Mouse (Mus musculus) cortical plate, adult 2 months (tissue): ENCODE results near the gene Gm12830. TPM values are rescaled to one million over a fixed set of nuclear protein-coding genes. Genes with fewer than 3 reads are reported as not detected.
A peak's percentile ranks its signal among the peaks of the same experiment; 100 is the strongest.

Experiments
- H3K27ac ChIP-seq: fragments of 200-500 bp; 2 replicates; pipeline ENCODE4 v1.5.1; 2012; ENCODE audit warnings: low read length, control low read depth, inconsistent platforms; ENCODE audit not compliant: insufficient read depth
- H3K4me1 ChIP-seq: fragments of 200-500 bp; 2 replicates; pipeline ENCODE4 v1.6.1; 2011; ENCODE audit warnings: low read length; ENCODE audit not compliant: control insufficient read depth, insufficient read depth
- H3K4me3 ChIP-seq: fragments of 200-500 bp; 2 replicates; pipeline ENCODE4 v1.5.1; 2011; ENCODE audit warnings: mild to moderate bottlenecking, low read length, control low read depth; ENCODE audit not compliant: insufficient read depth
- CTCF ChIP-seq: fragments of 200-500 bp; IDR thresholded peaks from 2 replicates; pipeline ENCODE4 v1.5.1; 2011; ENCODE audit warnings: mild to moderate bottlenecking, control low read depth, low read length; ENCODE audit not compliant: insufficient read depth; ENCODE audit errors: extremely low read depth
- POLR2A ChIP-seq: fragments of 200-500 bp; IDR thresholded peaks from 2 replicates; pipeline ENCODE4 v1.6.1; 2011; ENCODE audit warnings: mild to moderate bottlenecking, low read length, control low read depth; ENCODE audit not compliant: insufficient read depth; ENCODE audit errors: extremely low read depth
- polyA plus RNA-seq: library from polyadenylated mRNA; depleted of rRNA; stranded (reverse); fragments of >200 nt; gene quantifications from 2 replicates; pipeline ENCODE4 v1.2.3, GENCODE M21; 2012; rRNA removed

Gm12830 gene
- not detected in 2 replicates for polyA plus RNA-seq

DNA sequence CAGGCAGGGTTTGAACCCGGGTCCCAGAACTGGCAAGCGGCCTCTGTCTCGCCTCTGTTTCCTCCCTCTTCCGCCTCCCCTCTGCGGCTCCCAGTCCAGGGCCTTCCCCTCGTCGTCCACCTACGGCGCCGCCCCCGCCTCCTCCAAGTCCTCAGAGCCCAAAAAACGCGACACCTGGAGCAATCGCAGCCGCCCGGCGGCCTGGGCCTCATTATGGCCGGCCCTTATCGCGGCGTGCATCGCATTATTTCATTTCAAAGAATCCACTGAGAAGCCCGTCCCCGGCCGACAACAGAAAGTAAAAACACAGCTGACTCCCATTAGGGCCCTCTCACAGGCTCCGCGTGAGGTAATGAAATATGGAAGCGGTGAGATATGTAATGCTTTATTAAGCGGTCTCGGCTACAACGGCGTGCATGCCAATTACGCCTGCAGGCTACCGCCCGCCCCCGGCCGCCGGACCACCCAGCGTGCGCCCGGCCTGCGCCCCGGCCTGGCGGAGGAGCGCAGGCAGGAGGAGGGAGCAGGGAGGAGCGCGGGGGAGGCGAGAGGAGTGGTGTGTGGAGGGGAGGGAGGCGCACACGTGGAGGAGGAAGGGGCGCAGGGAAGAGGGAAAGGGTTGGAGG, at the start of gene Gm12830:
Gene Gm12830, plus strand, starts transcription at position 156 of the 626 bp plus-strand sequence.
- no peaks in the 10 kb centered on the region for H3K4me1 ChIP-seq
- H3K27ac ChIP-seq, result no peak within 1 kb of the TSS
- TF ChIP-seq CTCF (no peak), POLR2A (no peak)
- peak within 1 kb of the TSS; percentile 33 for H3K4me3 ChIP-seq

DNA sequence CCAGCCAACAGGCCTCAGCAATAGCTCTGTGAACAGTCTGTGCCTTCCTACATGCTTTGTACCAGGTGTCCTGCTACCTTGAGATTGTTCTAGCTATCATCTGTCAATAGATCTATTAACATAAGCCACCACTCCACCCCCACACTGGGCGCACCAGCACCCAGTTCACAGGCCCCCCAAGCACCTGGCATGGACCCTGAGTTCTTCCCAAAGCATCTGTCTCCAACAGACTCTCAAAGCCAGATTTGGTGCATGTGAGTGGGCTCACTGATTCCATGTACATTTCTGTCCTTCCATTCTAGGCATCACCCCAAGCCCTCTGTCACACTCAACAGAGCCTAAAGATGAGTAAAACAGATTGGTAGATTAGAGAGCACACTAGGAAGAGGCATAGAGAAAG, 48.2 kb upstream of the Gm12830 start:
- Histone ChIP-seq H3K4me3 (no peak overlapping the region), H3K27ac (no peak overlapping the region), H3K4me1 (no peaks in the 10 kb centered on the region)
- TF ChIP-seq CTCF (no peak), POLR2A (no peak)

GRCm38 (mm10) chr4:114777625-114778202, 43.8 kb upstream of the Gm12830 start:
- H3K4me1 ChIP-seq, result no peaks in the 10 kb centered on the region
- no peak overlapping the region for H3K27ac ChIP-seq
- no peak overlapping the region for H3K4me3 ChIP-seq
- TF ChIP-seq CTCF (no peak), POLR2A (no peak)

DNA sequence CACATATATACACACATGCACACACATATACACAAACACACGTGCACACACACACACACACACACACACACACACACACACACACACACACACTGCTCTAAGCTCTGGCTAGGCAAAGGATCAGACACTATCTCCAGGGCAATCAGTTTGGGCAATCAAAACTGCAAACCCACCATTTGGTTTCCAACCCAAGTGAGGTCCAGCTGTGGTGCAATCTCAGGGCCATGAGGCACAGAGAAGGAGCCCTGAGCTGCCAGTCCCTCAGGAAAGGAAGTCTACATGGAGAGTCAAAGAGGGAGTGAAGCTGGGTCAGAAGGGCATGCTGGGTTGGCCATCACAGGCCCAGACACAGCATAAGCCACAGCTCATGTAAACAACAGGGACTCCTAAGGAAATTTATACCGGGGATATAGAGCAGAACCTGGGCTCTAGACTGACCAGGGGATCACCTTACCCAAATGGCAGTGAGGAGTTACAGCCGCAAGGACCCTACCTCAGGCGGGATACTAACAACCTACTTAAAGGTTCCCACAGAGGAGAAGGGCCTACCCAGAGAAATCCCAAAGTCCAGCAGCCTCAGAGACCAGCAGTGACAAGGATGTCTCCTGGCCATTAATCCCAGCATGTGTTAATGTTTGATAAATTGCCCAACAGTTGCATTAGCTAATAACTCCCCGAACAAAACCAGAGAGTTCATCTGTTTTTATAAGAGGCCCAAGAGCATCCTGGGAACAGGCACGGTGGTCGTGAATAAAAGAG, 42.6 kb upstream of the Gm12830 start:
- Histone ChIP-seq H3K4me1 (no peaks in the 10 kb centered on the region), H3K27ac (no peak overlapping the region), H3K4me3 (no peak overlapping the region)
- TF ChIP-seq POLR2A, result no peak
- no peak for TF ChIP-seq CTCF

- Histone ChIP-seq H3K4me1 (no peaks in the 10 kb centered on the region), H3K4me3 (no peak overlapping the region), H3K27ac (no peak overlapping the region)
- TF ChIP-seq POLR2A (no peak), CTCF (no peak)
Observed at GRCm38 (mm10) chr4:114779475-114779757, 42.1 kb upstream of the Gm12830 start.

DNA sequence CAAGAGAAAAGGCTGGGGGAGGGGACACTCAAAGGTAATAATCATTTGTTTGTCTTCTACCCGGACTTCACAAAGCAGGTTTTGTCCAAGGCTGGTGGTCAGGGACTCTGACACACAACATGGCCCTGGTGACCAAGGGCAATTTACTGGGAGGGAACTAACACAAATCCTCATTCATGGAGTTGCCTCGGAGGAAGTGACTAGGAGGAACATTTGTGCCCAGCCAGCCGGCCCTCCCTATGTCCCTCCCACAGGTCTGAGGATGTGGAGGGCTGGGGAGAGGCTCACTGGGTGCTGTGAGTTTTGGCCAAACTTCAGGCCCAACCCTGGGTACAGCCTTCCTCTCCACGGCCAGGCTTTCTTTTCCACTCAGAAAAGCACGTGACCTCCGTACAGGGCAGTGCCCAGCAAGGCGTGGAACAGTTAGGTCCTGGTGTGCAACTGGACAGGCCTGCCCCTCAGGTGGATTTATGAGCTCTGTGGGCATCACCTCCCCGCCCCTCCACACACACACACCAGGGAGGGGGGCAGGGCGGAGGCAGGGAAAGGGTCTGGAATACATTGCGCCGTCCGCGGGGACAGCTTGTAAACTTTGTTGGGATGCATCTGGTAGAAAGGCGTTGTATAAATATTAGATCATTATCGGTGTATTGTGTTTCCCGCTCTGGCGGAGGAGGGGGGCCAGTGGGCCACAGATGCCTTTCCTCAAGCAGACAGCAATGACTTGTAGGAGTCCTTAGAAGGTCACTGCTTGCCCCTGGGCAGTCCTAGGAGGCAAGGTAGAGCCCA, 41.6 kb upstream of the Gm12830 start:
- Histone ChIP-seq H3K27ac (no peak overlapping the region), H3K4me1 (no peaks in the 10 kb centered on the region), H3K4me3 (no peak overlapping the region)
- TF ChIP-seq POLR2A (no peak), CTCF (no peak)

DNA sequence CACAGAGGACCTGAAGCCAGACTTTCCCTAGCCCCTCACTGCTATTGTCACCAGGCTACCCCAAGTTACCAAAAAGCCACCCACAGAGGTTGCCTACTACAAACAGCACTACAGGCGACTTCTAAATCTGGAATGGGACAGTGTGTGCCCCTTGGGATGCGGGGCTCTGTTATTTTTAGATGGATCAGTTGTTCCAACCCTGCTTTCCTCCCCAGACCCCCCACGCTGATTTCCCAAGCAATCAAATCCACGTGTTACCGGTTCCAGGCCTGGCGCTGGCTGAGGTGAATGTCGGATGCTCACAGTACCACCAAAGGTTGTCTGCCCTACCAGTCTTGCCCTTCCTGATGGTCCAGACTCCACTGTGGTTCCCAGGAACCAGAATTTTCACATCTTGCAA, 38.7 kb upstream of the Gm12830 start:
- Histone ChIP-seq H3K4me1 (no peaks in the 10 kb centered on the region), H3K4me3 (no peak overlapping the region), H3K27ac (no peak overlapping the region)
- TF ChIP-seq CTCF (no peak), POLR2A (no peak)

DNA sequence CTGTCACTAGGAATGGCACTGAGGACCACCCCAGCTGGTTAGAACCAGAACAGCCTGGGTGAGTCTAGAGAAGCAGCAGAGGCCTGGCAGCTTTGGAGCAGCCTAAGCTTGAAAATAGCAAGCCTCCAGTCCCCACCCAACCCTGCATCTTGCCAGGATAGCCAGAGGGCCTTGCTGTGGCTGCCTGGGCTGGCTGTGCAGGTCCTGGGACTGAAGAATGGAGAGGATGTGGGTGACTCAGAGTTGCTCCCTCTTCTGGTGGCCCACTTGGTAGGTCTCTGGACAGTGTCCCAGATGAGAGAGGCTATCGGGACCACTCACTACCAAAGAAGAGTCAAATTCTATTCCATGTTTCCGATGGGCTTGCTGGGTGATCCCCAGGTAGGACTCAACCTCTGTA, 36.8 kb upstream of the Gm12830 start:
- TF ChIP-seq POLR2A, result no peak
- TF ChIP-seq CTCF, result no peak
- no peak overlapping the region for H3K4me3 ChIP-seq
- H3K27ac ChIP-seq, result no peak overlapping the region
- H3K4me1 ChIP-seq, result no peaks in the 10 kb centered on the region

- TF ChIP-seq POLR2A, result no peak
- TF ChIP-seq CTCF, result no peak
- Histone ChIP-seq H3K27ac (no peak overlapping the region), H3K4me1 (no peaks in the 10 kb centered on the region), H3K4me3 (no peak overlapping the region)
Observed at GRCm38 (mm10) chr4:114788856-114789255, 32.7 kb upstream of the Gm12830 start.
